In genomic region chr2:76895327-76895726, GRCm38 (mm10) we compare ENCODE assay signal across 24 mouse cellular contexts.
"Had no signal": no experiment of that assay in that cellular context is flagged by ENCODE, and none has a peak within 500 bp of the region (broad histone marks: within the 10 kb centered on the region; RNA-seq: fewer than 3 reads in every experiment).

No protein-coding gene starts in this region.

- H3K36me3 ChIP-seq: embryonic facial prominence, embryonic 10.5 days; embryonic facial prominence, embryonic 12.5 days; embryonic facial prominence, embryonic 13.5 days; embryonic facial prominence, embryonic 15.5 days; forebrain, embryonic 10.5 days; forebrain, embryonic 12.5 days; forebrain, embryonic 15.5 days had no signal

- H3K27me3 ChIP-seq: embryonic facial prominence, embryonic 12.5 days; embryonic facial prominence, embryonic 13.5 days; embryonic facial prominence, embryonic 15.5 days; forebrain, embryonic 12.5 days; forebrain, embryonic 13.5 days; forebrain, embryonic 15.5 days had no signal

- H3K4me2 ChIP-seq: embryonic facial prominence, embryonic 12.5 days; embryonic facial prominence, embryonic 13.5 days; embryonic facial prominence, embryonic 15.5 days; forebrain, embryonic 12.5 days; forebrain, embryonic 13.5 days; forebrain, embryonic 15.5 days had no signal

- DNase-seq: cerebellum, adult 2 months; cerebellum, adult 8-10 months; cerebellum, adult 9-10 months; cerebellum, adult 9-11 months; cerebellum, postnatal 10 days; cerebellum, postnatal 14 days; cerebellum, postnatal 25 days; cerebellum, postnatal 36 days; embryo, embryonic 11 days; forebrain, postnatal 0 days; gastrocnemius, postnatal 14 days; gastrocnemius, postnatal 25 days; gastrocnemius, postnatal 36 days; heart, adult 18-20 months had no signal

- H3K9ac ChIP-seq: embryonic facial prominence, embryonic 12.5 days; embryonic facial prominence, embryonic 13.5 days; embryonic facial prominence, embryonic 15.5 days; forebrain, embryonic 12.5 days; forebrain, embryonic 13.5 days; forebrain, embryonic 15.5 days; forebrain, postnatal 0 days had no signal

- H3K4me3 ChIP-seq: embryonic facial prominence, embryonic 10.5 days; embryonic facial prominence, embryonic 12.5 days; embryonic facial prominence, embryonic 13.5 days; embryonic facial prominence, embryonic 15.5 days; erythroblast, embryonic 14.5 days; forebrain, embryonic 10.5 days; forebrain, embryonic 12.5 days; forebrain, embryonic 13.5 days; forebrain, embryonic 15.5 days; heart, embryonic 10.5 days had no signal

- H3K4me1 ChIP-seq: embryonic facial prominence, embryonic 10.5 days; embryonic facial prominence, embryonic 12.5 days; embryonic facial prominence, embryonic 13.5 days; embryonic facial prominence, embryonic 15.5 days; forebrain, embryonic 10.5 days; forebrain, embryonic 12.5 days; forebrain, embryonic 13.5 days; forebrain, embryonic 15.5 days; heart, embryonic 10.5 days had no signal

- H3K27ac ChIP-seq: embryonic facial prominence, embryonic 10.5 days; embryonic facial prominence, embryonic 12.5 days; embryonic facial prominence, embryonic 13.5 days; embryonic facial prominence, embryonic 15.5 days; forebrain, embryonic 10.5 days; forebrain, embryonic 12.5 days; forebrain, embryonic 13.5 days; forebrain, embryonic 15.5 days; heart, embryonic 10.5 days had no signal
